Mouse (Mus musculus) limb, embryonic 11.5 days (tissue): Measurements from ENCODE around the gene Ezr. TPM values are rescaled to one million over a fixed set of nuclear protein-coding genes. Genes with fewer than 3 reads are reported as not detected.

Source experiments
- ATAC-seq: fragments of 200-750 bp; cut with Nextera tagmentation; 2 replicates; pipeline ENCODE4 v1.8.0; 2017; ENCODE audit warnings: low read depth; ENCODE audit not compliant: insufficient number of reproducible peaks, low FRiP score, low TSS enrichment
- DNase-seq: peaks from one replicate; pipeline ENCODE4 v3.0.0-alpha.2; 2015; ENCODE audit warnings: low spot score
- H3K27ac ChIP-seq: fragments of 300-500 bp; sonication (generic); replicated peaks from 2 replicates; pipeline ENCODE4 v1.5.1; 2014; ENCODE audit warnings: low read depth, mild to moderate bottlenecking, low read length
- H3K27me3 ChIP-seq: fragments of 300-500 bp; sonication (generic); 2 replicates; pipeline ENCODE4 v1.6.1; 2014; ENCODE audit warnings: mild to moderate bottlenecking, low read length, mixed read lengths; ENCODE audit not compliant: control insufficient read depth, insufficient read depth
- H3K36me3 ChIP-seq: fragments of 300-500 bp; sonication (generic); 2 replicates; pipeline ENCODE4 v1.6.1; 2014; ENCODE audit warnings: mild to moderate bottlenecking, low read length, moderate library complexity, mixed read lengths; ENCODE audit not compliant: control insufficient read depth, insufficient read depth
- H3K4me1 ChIP-seq: fragments of 300-500 bp; sonication (generic); 2 replicates; pipeline ENCODE4 v1.6.1; 2014; ENCODE audit warnings: low read length, mixed read lengths; ENCODE audit not compliant: control insufficient read depth, insufficient read depth
- H3K4me2 ChIP-seq: fragments of 300-500 bp; sonication (generic); 2 replicates; pipeline ENCODE4 v1.6.1; 2014; ENCODE audit warnings: low read depth, mild to moderate bottlenecking, moderate library complexity; ENCODE audit not compliant: severe bottlenecking
- H3K4me3 ChIP-seq: fragments of 300-500 bp; sonication (generic); 2 replicates; pipeline ENCODE4 v1.5.1; 2014; ENCODE audit warnings: low read depth, low read length
- H3K9ac ChIP-seq: fragments of 300-500 bp; sonication (generic); 2 replicates; pipeline ENCODE4 v1.6.1; 2014; ENCODE audit warnings: mild to moderate bottlenecking, low read length
- H3K9me3 ChIP-seq: fragments of 300-500 bp; sonication (generic); 2 replicates; pipeline ENCODE4 v1.6.1; 2016; ENCODE audit warnings: low read length; ENCODE audit not compliant: control insufficient read depth
- WGBS: fragments of 180-500 bp; shearing (Covaris S2); extraction: QIAGEN DNeasy Blood & Tissue Kit; methylation state at CpG from one replicate; pipeline ENCODE4 v1.1.7; 2014; 5-methylcytosine and 5-hydroxymethylcytosine counted together
- polyA plus RNA-seq: library from polyadenylated mRNA; unstranded; fragments of >200 nt; fragmentation: Nextera tagmentation; extraction: Ambion mirVana; gene quantifications from 2 replicates; pipeline ENCODE4 v1.2.1, GENCODE M21; 2014

Ezr gene
- polyA plus RNA-seq, 1 experiment from 2014 or later: 25.6 TPM

- Histone ChIP-seq H3K27me3 (no peaks in the 10 kb centered on the region), H3K36me3 (peaks cover 7% of the 10 kb centered on the region), H3K4me3 (no peak overlapping the region), H3K4me1 (peaks cover 17% of the 10 kb centered on the region), H3K9me3 (no peaks in the 10 kb centered on the region), H3K27ac (no peak overlapping the region), H3K4me2 (no peak overlapping the region), H3K9ac (no peak overlapping the region)
- DNase-seq (no peak), ATAC-seq (no peak)
- 85% methylated on average over 12 of the region's 12 CpGs for WGBS
Measured at GRCm38 (mm10) chr17:6741271-6741670, 41.3 kb downstream of the Ezr start.

- H3K9me3 ChIP-seq: no peaks in the 10 kb centered on the region
- H3K27ac ChIP-seq: peak overlapping the region; percentile 42; the same call in 1 of the 2 replicates
- H3K36me3 ChIP-seq: peaks cover 7% of the 10 kb centered on the region
- H3K27me3 ChIP-seq: no peaks in the 10 kb centered on the region
- H3K4me2 ChIP-seq: no peak overlapping the region
- 86% methylated on average over 19 of the region's 19 CpGs for WGBS
- no peak overlapping the region; the same call in 1 of the 2 replicates for H3K9ac ChIP-seq
- ATAC-seq (no peak), DNase-seq (no peak)
- H3K4me3 ChIP-seq: no peak overlapping the region
- H3K4me1 ChIP-seq: peaks cover 17% of the 10 kb centered on the region
Measured at GRCm38 (mm10) chr17:6740331-6741170, 42.0 kb downstream of the Ezr start.

GRCm38 (mm10) chr17:6739756-6740155 lies 42.8 kb downstream of the Ezr start:
- Histone ChIP-seq H3K9me3 (no peaks in the 10 kb centered on the region), H3K9ac (no peak overlapping the region), H3K4me3 (no peak overlapping the region), H3K27ac (no peak overlapping the region), H3K36me3 (peaks cover 6% of the 10 kb centered on the region), H3K4me1 (peaks cover 17% of the 10 kb centered on the region), H3K27me3 (no peaks in the 10 kb centered on the region), H3K4me2 (no peak overlapping the region)
- ATAC-seq: no peak
- DNase-seq: no peak
- 92% methylated on average over 15 of the region's 15 CpGs for WGBS

- H3K27me3 ChIP-seq: no peaks in the 10 kb centered on the region
- H3K9me3 ChIP-seq: no peaks in the 10 kb centered on the region
- no peak overlapping the region for H3K27ac ChIP-seq
- peaks cover 6% of the 10 kb centered on the region for H3K36me3 ChIP-seq
- DNase-seq (no peak), ATAC-seq (no peak)
- H3K9ac ChIP-seq: no peak overlapping the region
- no peak overlapping the region for H3K4me2 ChIP-seq
- no peak overlapping the region for H3K4me3 ChIP-seq
- WGBS: 92% methylated on average over 13 of the region's 13 CpGs
- peaks cover 17% of the 10 kb centered on the region for H3K4me1 ChIP-seq
Measured at GRCm38 (mm10) chr17:6739266-6739665, 43.3 kb downstream of the Ezr start.

GRCm38 (mm10) chr17:6738836-6739235 lies 43.7 kb downstream of the Ezr start:
- no peak overlapping the region for H3K4me2 ChIP-seq
- H3K4me1 ChIP-seq: peaks cover 12% of the 10 kb centered on the region
- peaks cover 6% of the 10 kb centered on the region for H3K36me3 ChIP-seq
- DNase-seq (no peak), ATAC-seq (no peak)
- no peaks in the 10 kb centered on the region for H3K9me3 ChIP-seq
- no peaks in the 10 kb centered on the region for H3K27me3 ChIP-seq
- no peak overlapping the region for H3K27ac ChIP-seq
- WGBS: 79% methylated on average over 7 of the region's 7 CpGs
- H3K9ac ChIP-seq: no peak overlapping the region
- no peak overlapping the region for H3K4me3 ChIP-seq

- no peak for ATAC-seq
- WGBS: 84% methylated on average over 12 of the region's 12 CpGs
- no peak overlapping the region for H3K4me2 ChIP-seq
Measured at GRCm38 (mm10) chr17:6737273-6737997, 45.1 kb downstream of the Ezr start.

GRCm38 (mm10) chr17:6736306-6737272 lies 46.0 kb downstream of the Ezr start:
- DNase-seq (peak; percentile 18), ATAC-seq (no peak)
- 64% methylated on average over 15 of the region's 15 CpGs for WGBS
- Histone ChIP-seq H3K36me3 (peaks cover 6% of the 10 kb centered on the region), H3K27ac (no peak overlapping the region), H3K9me3 (no peaks in the 10 kb centered on the region), H3K4me1 (peaks cover 4% of the 10 kb centered on the region; the same call in 1 of the 2 replicates), H3K4me3 (no peak overlapping the region), H3K4me2 (no peak overlapping the region), H3K27me3 (no peaks in the 10 kb centered on the region), H3K9ac (no peak overlapping the region)

More at GRCm38 (mm10) chr17:6737273-6737997, 45.1 kb downstream of the Ezr start:
- peaks cover 6% of the 10 kb centered on the region; the same call in 1 of the 2 replicates for H3K4me1 ChIP-seq
- no peaks in the 10 kb centered on the region for H3K9me3 ChIP-seq
- no peaks in the 10 kb centered on the region for H3K27me3 ChIP-seq
- H3K4me3 ChIP-seq: no peak overlapping the region
- DNase-seq: peak; percentile 19
- H3K9ac ChIP-seq: no peak overlapping the region
- H3K36me3 ChIP-seq: peaks cover 6% of the 10 kb centered on the region
- no peak overlapping the region for H3K27ac ChIP-seq
